Comparison of ENCODE assay signal across 9 mouse cellular contexts in the genomic region with DNA sequence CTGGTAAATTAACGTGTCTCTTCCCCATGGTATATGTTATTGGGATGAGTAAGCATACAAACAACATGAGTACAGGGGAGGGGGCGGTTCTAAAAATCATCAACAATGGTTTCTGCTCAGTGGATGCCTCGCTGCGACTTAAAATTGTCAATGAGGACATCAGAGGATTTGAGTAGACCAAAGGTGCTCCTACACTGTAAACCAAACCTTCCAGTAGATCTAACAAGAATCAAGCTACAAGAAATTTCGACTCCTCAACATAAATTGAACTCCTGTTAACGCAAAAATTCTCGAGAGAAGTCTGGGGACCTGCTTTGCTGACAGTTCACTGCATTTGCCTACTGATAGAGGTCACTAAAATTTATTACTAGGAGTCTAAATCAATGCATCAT. TPM values are rescaled to one million over a fixed set of nuclear protein-coding genes. Genes with fewer than 3 reads are reported as not detected.
DNase-seq lines count a peak whose midpoint lies in the region; ATAC-seq and TF ChIP-seq lines count a peak whose summit lies in the region.
"Had no signal": no experiment of that assay in that cellular context is flagged by ENCODE, and none has a peak within 500 bp of the region (broad histone marks: within the 10 kb centered on the region; RNA-seq: fewer than 3 reads in every experiment).

No protein-coding gene starts in this region.

- H3K4me2 ChIP-seq in kidney, postnatal 0 days (ENCODE audit: low read length), result peak overlapping the region; percentile 81
- H3K4me2 ChIP-seq in hindbrain, embryonic 14.5 days (replicated peaks), result peak overlapping the region; percentile 88
- H3K4me2 ChIP-seq in midbrain, embryonic 14.5 days (ENCODE audit: low read length), result peak overlapping the region; percentile 79

- no peak overlapping the region for H3K27ac ChIP-seq in kidney, postnatal 0 days
- no peak overlapping the region for H3K27ac ChIP-seq in embryonic facial prominence, embryonic 10.5 days (replicated peaks)
- H3K27ac ChIP-seq in hindbrain, embryonic 14.5 days, result no peak overlapping the region
- H3K27ac ChIP-seq in midbrain, embryonic 14.5 days (replicated peaks; ENCODE audit: low read depth, low read length), result no peak overlapping the region

- H3K4me3 ChIP-seq in kidney, postnatal 0 days (replicated peaks; ENCODE audit: low read depth, low read length), result 0 out of 2 replicates have a peak overlapping the region, but pooled peaks have one; percentile 85
- H3K4me3 ChIP-seq in embryonic facial prominence, embryonic 10.5 days, result peak overlapping the region; percentile 99; the same call in 1 of the 2 replicates
- peak overlapping the region; percentile 99 for H3K4me3 ChIP-seq in hindbrain, embryonic 14.5 days (replicated peaks; ENCODE audit: low read length)
- peak overlapping the region; percentile 90 for H3K4me3 ChIP-seq in midbrain, embryonic 14.5 days (replicated peaks; ENCODE audit: low read depth, low read length)

- DNase-seq in kidney, postnatal 0 days (ENCODE audit: low spot score), result no peak
- DNase-seq in kidney, adult 11 months, result no peak
- no peak for DNase-seq in embryonic facial prominence, embryonic 10.5 days (ENCODE audit: low spot score)
- no peak for DNase-seq in hindbrain, embryonic 14.5 days (ENCODE audit: low spot score)
- DNase-seq in midbrain, embryonic 14.5 days, result no peak
- DNase-seq in c-Kit-positive CD71-positive TER-119-positive erythroid progenitor cells, embryonic 14.5 days (ENCODE audit: low spot score), result no peak
- no peak for DNase-seq in adrenal gland, adult 8-10 months
- DNase-seq: heart, postnatal 10 days had no signal

- no peak overlapping the region for H3K9ac ChIP-seq in kidney, postnatal 0 days (ENCODE audit: low read depth, low read length)
- H3K9ac ChIP-seq in hindbrain, embryonic 14.5 days, result peak overlapping the region; percentile 97
- no peak overlapping the region; the same call in 1 of the 2 replicates for H3K9ac ChIP-seq in midbrain, embryonic 14.5 days (replicated peaks; ENCODE audit: low read length)

- 72% methylated on average over 7 of the region's 7 CpGs for WGBS in kidney, postnatal 0 days
- 86% methylated on average over 7 of the region's 7 CpGs for WGBS in embryonic facial prominence, embryonic 10.5 days
- WGBS in hindbrain, embryonic 14.5 days, result 85% methylated on average over 7 of the region's 7 CpGs
- 85% methylated on average over 7 of the region's 7 CpGs for WGBS in midbrain, embryonic 14.5 days

- 0 out of 2 replicates have a peak, but pooled peaks cover 15% of the 10 kb centered on the region for H3K4me1 ChIP-seq in kidney, postnatal 0 days (replicated peaks; ENCODE audit: insufficient read depth, low read length)
- peaks cover 28% of the 10 kb centered on the region for H3K4me1 ChIP-seq in embryonic facial prominence, embryonic 10.5 days
- H3K4me1 ChIP-seq in hindbrain, embryonic 14.5 days (replicated peaks; ENCODE audit: control insufficient read depth, insufficient read depth, low read length), result peaks cover 18% of the 10 kb centered on the region
- H3K4me1 ChIP-seq in midbrain, embryonic 14.5 days (ENCODE audit: control insufficient read depth, insufficient read depth, low read length), result peaks cover 18% of the 10 kb centered on the region

- ATAC-seq in kidney, postnatal 0 days (replicated peaks; ENCODE audit: low FRiP score, low read depth), result no peak
- ATAC-seq in hindbrain, embryonic 14.5 days (ENCODE audit: low FRiP score), result no peak
- no peak for ATAC-seq in midbrain, embryonic 14.5 days (ENCODE audit: low FRiP score, low TSS enrichment)
- ATAC-seq in CD4-positive, CD25-positive, alpha-beta regulatory T cell, adult 4 months, result no peak

- H3K36me3 ChIP-seq in kidney, postnatal 0 days (ENCODE audit: insufficient read depth, low read length), result no peaks in the 10 kb centered on the region
- H3K36me3 ChIP-seq in embryonic facial prominence, embryonic 10.5 days (replicated peaks), result no peaks in the 10 kb centered on the region
- H3K36me3 ChIP-seq in hindbrain, embryonic 14.5 days (replicated peaks; ENCODE audit: control insufficient read depth, insufficient read depth), result no peaks in the 10 kb centered on the region
- no peaks in the 10 kb centered on the region for H3K36me3 ChIP-seq in midbrain, embryonic 14.5 days (ENCODE audit: control insufficient read depth, insufficient read depth, low read length)

- no peak for TF ChIP-seq CTCF in kidney, postnatal 0 days (IDR thresholded peaks at IDR 0.05; ENCODE audit: low read depth)

- no peaks in the 10 kb centered on the region for H3K9me3 ChIP-seq in kidney, postnatal 0 days (replicated peaks; ENCODE audit: low read length)
- H3K9me3 ChIP-seq in embryonic facial prominence, embryonic 10.5 days, result no peaks in the 10 kb centered on the region
- no peaks in the 10 kb centered on the region for H3K9me3 ChIP-seq in hindbrain, embryonic 14.5 days (ENCODE audit: control insufficient read depth, low read length)
- H3K9me3 ChIP-seq in midbrain, embryonic 14.5 days (ENCODE audit: control insufficient read depth, low read length), result no peaks in the 10 kb centered on the region

- no peaks in the 10 kb centered on the region for H3K27me3 ChIP-seq in kidney, postnatal 0 days (ENCODE audit: insufficient read depth, low read length)
- H3K27me3 ChIP-seq in embryonic facial prominence, embryonic 10.5 days (replicated peaks; ENCODE audit: low read depth, poor library complexity, severe bottlenecking), result no peaks in the 10 kb centered on the region
- H3K27me3 ChIP-seq in hindbrain, embryonic 14.5 days (ENCODE audit: control insufficient read depth, insufficient read depth, low read length), result no peaks in the 10 kb centered on the region
- no peaks in the 10 kb centered on the region for H3K27me3 ChIP-seq in midbrain, embryonic 14.5 days (ENCODE audit: control insufficient read depth, insufficient read depth, low read length)

RNA-seq across cellular contexts. Expression of a gene that starts 1.8 kb away (rescaled TPM):
- polyA plus RNA-seq in kidney, postnatal 0 days (2015; fragmentation: Nextera tagmentation; extraction: Ambion mirVana), result 12.1 and 14.1 TPM in 2 replicates
- polyA plus RNA-seq in embryonic facial prominence, embryonic 10.5 days (2016; fragmentation: Nextera tagmentation; extraction: Ambion mirVana), result 14.0 and 14.3 TPM in 2 replicates
- polyA plus RNA-seq in hindbrain, embryonic 14.5 days (2014; fragmentation: Nextera tagmentation; extraction: Ambion mirVana), result 57.3 and 61.4 TPM in 2 replicates
- 47.5 and 52.0 TPM in 2 replicates for polyA plus RNA-seq in midbrain, embryonic 14.5 days (2014; fragmentation: Nextera tagmentation; extraction: Ambion mirVana)
- polyA plus RNA-seq in CD4-positive, CD25-positive, alpha-beta regulatory T cell, adult 4 months (2017; shearing (Covaris generic)), result 10 to 100 TPM; 34.0 to 37.4 TPM
- 10 to 100 TPM; 36.5 to 42.7 (median 40.3) TPM for total RNA-seq in adrenal gland, adult 8-10 months (2022)

RNA-seq across cellular contexts. Expression of a gene that starts 23.9 kb away (rescaled TPM):
- 2.8 and 3.0 TPM in 2 replicates for polyA plus RNA-seq in kidney, postnatal 0 days (2015; fragmentation: Nextera tagmentation; extraction: Ambion mirVana)
- 5.1 and 6.0 TPM in 2 replicates for polyA plus RNA-seq in embryonic facial prominence, embryonic 10.5 days (2016; fragmentation: Nextera tagmentation; extraction: Ambion mirVana)
- polyA plus RNA-seq in hindbrain, embryonic 14.5 days (2014; fragmentation: Nextera tagmentation; extraction: Ambion mirVana), result 17.0 and 17.1 TPM in 2 replicates
- 8.3 and 10.9 TPM in 2 replicates for polyA plus RNA-seq in midbrain, embryonic 14.5 days (2014; fragmentation: Nextera tagmentation; extraction: Ambion mirVana)
- not detected for polyA plus RNA-seq in CD4-positive, CD25-positive, alpha-beta regulatory T cell, adult 4 months (2017; shearing (Covaris generic))
- total RNA-seq in adrenal gland, adult 8-10 months (2022), result under 1 TPM; 0.40 to 0.78 (median 0.57) TPM
